Mouse (Mus musculus) T-helper 17 cell (primary cell): ENCODE results near the gene Mapk7.

ENCODE experiments used
- in situ Hi-C, 2 experiments: fragments of 300-600 bp; cut with MboI, MseI; formaldehyde crosslinking; loops; 1 replicate in 1 of 2; 2 replicates in 1 of 2; pipeline ENCODE4 v1.15.1; 2025; ENCODE audit warnings: high pct_unique_total_duplicates in 2 of 2

Mapk7 gene

DNA sequence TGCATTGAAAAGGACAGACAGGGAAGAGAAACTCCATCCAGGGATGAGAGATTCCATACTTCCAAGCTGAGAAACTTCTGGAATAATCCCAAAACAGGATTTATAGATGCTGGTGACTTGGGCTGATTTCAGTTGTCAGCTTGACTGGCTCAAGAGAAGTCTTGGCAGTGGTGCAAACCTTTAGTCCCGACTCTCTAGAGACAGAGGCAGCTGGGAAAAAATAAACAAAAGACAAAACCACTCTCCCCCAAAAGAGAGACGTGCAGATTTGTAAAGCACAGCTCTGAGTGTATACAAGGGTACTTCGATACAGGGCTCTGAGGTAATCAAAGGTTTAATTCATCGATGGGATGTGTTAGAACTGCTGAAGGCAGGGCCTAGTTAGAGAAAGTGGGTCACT is 28.8 kb downstream of the Mapk7 start:
- in situ Hi-C loops, result no loop called here

DNA sequence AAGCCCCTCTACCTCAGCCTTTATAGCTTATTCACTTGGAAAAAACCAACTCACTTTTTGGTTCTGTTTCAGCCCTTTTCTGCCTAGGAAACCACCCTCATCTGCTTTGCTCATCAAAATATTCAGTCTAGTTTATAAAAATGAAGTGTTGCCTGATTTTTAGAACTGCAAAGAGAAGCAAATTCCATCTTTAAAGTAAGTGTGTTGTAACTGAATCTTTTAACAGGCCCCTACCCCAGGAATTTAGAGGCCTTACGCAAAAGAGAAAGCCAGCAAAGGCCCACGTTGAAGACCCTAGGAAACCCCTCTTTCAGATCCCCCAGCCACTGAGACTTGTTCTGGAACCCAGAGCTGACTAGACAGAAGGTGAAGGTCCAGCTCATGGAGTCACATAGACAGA is 30.1 kb downstream of the Mapk7 start:
- in situ Hi-C loops, result no loop called here

DNA sequence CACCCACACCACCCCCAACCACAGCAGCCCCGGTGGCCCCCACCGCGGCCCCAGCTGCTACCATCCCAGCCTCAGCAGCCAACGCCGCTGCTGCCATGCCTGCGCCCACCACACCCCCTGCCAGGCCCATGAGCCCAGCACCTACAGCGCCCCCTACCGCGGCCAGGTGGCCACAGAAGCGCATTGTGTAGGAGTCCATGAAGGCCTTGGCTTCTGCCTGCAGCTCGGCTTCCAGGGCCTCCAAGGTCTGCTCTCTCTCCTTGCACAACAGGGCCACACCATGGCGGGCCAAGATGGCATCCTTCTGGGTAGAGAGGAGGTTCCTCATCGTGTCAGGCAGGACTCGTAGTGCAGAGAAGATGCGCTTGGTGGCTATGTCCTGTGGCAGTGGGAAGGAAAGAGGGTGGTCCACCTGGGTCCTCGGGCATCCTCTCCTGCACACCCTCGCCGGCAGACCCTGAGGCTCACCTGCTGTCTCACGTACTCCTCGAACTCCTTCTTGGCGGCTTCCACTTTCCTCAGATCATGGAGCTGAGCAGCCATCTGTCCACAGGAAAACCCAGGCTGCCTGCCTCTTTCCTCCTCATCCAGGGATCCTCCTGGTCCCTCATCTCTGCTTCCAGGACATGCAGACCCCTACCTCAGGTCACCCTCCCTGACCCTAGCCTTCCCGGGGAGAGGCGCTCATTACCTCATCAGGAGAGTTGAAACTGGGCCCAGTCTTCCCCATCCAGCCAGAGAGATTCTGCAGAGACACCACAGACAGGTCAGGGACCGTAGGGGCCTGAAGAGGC is 44.5 kb downstream of the Mapk7 start:
- in situ Hi-C loops, result no loop called here

DNA sequence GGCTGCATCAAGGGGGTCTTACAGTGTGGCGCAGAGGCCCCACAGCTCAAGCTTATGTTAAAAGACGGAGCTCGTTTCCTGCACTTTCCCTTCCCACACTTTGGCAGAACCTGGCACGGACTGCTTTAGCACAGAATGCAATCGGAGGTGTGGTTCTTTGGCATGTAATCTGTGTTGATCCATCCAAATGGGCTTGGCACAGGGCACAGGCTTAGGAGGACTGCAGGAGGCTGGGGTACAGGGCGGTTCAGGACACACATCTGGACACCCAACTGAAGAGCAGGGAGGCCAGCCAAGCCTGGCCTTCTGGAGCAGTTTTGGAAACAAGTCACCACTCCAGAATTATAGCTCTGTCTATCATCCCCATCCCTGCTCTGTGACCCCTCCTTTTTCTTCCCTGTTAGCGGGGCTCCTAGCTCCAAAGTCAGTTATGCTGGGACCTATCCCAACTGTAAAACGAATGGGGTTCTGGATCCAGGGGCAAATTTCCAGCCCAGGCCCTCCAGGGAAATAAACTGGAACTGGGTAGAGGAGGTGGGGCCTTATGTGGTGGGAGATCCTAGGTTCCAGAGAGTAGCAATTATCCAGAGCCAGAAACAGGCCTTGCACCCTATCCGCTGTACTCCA is 45.5 kb downstream of the Mapk7 start:
- in situ Hi-C loops, result no loop called here

DNA sequence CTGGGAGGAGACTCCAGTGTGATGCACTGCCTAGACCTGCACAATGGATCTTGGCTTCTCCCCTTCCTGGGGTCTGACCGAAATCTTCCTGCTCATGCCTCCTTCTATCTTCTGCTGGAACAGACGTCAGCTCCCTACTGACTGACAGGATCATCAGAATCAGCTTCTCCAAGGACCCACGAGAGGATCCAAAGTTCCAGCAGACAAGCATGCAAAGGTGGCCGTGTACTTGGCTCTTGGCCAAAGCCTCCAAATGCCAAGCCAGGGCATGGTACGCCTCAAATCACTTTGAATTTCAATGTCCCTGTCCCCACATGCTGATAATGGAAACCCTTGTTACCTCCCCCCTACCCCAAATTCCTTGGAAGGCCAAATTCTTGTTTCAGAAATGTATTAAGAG is 46.2 kb downstream of the Mapk7 start:
- in situ Hi-C loops, result no loop called here

DNA sequence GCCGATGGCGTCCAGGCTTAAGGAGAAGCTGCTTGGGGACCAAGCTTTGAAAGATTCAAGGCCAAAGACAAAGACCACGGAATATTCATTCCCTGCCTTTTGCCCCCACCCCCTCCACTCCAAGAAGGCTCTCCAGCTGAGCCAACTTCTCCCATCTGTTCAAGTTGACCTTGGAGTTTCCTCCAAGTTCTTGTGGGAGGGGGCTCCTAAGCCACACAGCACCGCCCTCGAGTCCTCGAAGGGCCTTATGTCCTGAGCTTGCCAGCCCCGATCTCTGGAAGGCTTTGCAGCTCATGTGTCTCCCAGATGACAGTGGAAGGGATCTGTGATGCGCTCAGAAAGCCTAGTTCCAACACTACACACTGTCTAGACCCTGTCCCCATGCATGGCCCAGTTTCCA is 46.9 kb downstream of the Mapk7 start:
- in situ Hi-C loops, result no loop called here

DNA sequence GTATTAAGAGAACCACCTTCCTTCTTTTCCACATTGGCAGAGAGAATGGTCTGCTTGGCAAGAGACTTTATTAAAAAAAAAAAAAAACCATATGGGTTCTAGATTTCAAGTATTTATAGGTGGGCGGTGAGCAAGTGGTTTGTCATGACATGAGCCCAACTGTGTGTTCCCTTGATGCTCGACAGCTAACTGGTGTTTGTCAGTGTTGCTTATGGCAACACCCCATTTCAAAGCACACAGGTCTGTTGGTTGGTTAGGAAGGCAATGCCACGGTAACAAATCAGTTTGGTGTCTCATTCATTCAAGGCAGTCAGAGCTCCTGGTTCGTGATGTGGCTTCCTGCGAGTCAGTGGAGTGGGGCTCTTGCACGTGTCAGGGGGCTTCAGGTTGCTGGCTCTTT is 50.4 kb downstream of the Mapk7 start:
- in situ Hi-C loops, result no loop called here

DNA sequence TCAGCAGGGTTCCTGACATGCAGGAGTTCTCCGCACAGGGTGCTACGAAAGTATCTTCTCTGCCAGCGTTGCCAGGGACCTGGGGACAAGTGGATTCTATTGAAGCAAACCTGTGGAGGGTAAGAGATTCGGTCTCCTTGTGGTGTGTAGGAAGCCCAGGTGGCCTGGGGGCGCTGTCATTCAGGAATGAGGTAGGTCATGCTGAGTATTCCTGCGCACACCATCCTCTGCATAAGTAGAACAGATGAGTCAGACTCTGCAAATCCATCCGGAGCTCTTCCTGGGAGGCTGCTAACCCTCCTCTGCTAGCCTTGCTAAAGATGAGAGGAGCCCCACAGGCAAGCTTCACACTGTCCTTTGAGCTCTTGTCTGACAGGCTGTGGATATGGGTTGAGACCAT is 52.5 kb downstream of the Mapk7 start:
- in situ Hi-C loops, result no loop called here

DNA sequence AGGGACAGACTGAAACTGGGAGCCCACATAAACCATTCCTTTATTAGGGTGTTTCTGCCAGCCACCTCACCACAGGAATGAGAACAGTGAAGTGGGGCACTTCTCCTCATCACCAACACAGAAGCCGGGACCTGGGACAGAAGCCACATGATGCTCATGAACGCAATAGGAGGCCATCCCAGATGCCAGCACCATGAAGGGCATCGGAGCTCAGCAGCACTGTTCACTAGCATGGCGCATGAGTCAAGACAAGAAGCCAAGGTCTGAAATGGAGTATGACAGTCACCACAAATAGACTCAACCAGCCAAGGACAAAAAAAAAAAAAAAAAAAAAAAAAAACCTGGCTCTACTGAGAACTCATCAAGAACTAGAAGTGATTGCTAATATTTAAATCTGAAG is 53.8 kb downstream of the Mapk7 start:
- in situ Hi-C loops, result no loop called here

DNA sequence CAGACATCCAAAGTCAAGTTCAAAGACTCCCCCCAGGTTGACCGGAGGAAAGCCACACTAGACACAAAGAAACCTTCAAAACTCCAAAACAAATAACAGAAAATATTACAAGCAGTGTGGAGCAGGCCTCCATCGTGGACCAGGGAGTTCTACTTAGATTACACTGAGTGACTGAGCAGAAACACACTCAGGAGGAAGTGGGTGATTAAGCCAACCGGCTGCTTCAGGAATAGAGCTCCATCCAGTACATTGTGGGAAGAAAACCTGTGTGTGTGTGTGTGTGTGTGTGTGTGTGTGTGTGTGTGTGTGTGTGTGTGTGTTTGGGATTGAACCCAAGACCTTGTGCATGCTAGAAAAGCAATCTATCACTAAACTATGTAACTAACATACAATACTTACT is 55.0 kb downstream of the Mapk7 start:
- in situ Hi-C loops, result no loop called here
